Mouse (Mus musculus) forebrain, postnatal 0 days (tissue): Measurements from ENCODE around the gene Rtn1. TPM values are rescaled to one million over a fixed set of nuclear protein-coding genes. Genes with fewer than 3 reads are reported as not detected.

ENCODE experiments used
- ATAC-seq: fragments of 200-750 bp; cut with Nextera tagmentation; 2 replicates; pipeline ENCODE4 v1.8.0; 2017; ENCODE audit warnings: mild to moderate bottlenecking, moderate library complexity
- DNase-seq: peaks from one replicate; pipeline ENCODE4 v3.0.0-alpha.2; 2015
- H3K27ac ChIP-seq: fragments of 300-500 bp; sonication (generic); 2 replicates; pipeline ENCODE4 v1.5.1; 2014; ENCODE audit warnings: low read depth, mild to moderate bottlenecking, antibody characterized with exemption, low read length, moderate library complexity, mixed read lengths
- H3K27me3 ChIP-seq: fragments of 300-500 bp; sonication (generic); 2 replicates; pipeline ENCODE4 v1.6.1; 2014; ENCODE audit warnings: mild to moderate bottlenecking, low read length, mixed read lengths; ENCODE audit not compliant: insufficient read depth
- H3K36me3 ChIP-seq: fragments of 300-500 bp; sonication (generic); 2 replicates; pipeline ENCODE4 v1.6.1; 2014; ENCODE audit warnings: mild to moderate bottlenecking, moderate library complexity; ENCODE audit not compliant: insufficient read depth
- H3K4me1 ChIP-seq: fragments of 300-500 bp; sonication (generic); 2 replicates; pipeline ENCODE4 v1.6.1; 2014; ENCODE audit warnings: antibody characterized with exemption; ENCODE audit not compliant: insufficient read depth
- H3K4me2 ChIP-seq: fragments of 300-500 bp; sonication (generic); 2 replicates; pipeline ENCODE4 v1.6.1; 2014; ENCODE audit warnings: low read depth, mild to moderate bottlenecking, moderate library complexity
- H3K4me3 ChIP-seq: fragments of 300-500 bp; sonication (generic); 2 replicates; pipeline ENCODE4 v1.5.1; 2014; ENCODE audit warnings: low read depth, low read length, mixed read lengths
- H3K9ac ChIP-seq: fragments of 300-500 bp; sonication (generic); 2 replicates; pipeline ENCODE4 v1.6.1; 2014; ENCODE audit warnings: mild to moderate bottlenecking
- H3K9me3 ChIP-seq: fragments of 300-500 bp; sonication (generic); 2 replicates; pipeline ENCODE4 v1.6.1; 2016; ENCODE audit warnings: low read length
- CTCF ChIP-seq: sonication (generic); IDR thresholded peaks from 2 replicates; pipeline ENCODE4 v1.5.1; 2016; ENCODE audit warnings: antibody characterized with exemption, control low read depth, low read depth
- WGBS: fragments of 180-500 bp; shearing (Covaris S2); extraction: QIAGEN DNeasy Blood & Tissue Kit; methylation state at CpG from one replicate; pipeline ENCODE4 v1.1.7; 2014; 5-methylcytosine and 5-hydroxymethylcytosine counted together
- polyA plus RNA-seq: library from polyadenylated mRNA; unstranded; fragments of >200 nt; fragmentation: Nextera tagmentation; extraction: Ambion mirVana; gene quantifications from 2 replicates; pipeline ENCODE4 v1.2.1, GENCODE M21; 2015
- total RNA-seq: library from RNA; depleted of rRNA; stranded (reverse); fragments of >200 nt; gene quantifications from 2 replicates; pipeline ENCODE4 v1.2.3, GENCODE M21; 2014

Rtn1 gene
- total and polyA plus RNA-seq, 2 experiments from 2014 or later = 1,411 to 3,605 TPM

DNA sequence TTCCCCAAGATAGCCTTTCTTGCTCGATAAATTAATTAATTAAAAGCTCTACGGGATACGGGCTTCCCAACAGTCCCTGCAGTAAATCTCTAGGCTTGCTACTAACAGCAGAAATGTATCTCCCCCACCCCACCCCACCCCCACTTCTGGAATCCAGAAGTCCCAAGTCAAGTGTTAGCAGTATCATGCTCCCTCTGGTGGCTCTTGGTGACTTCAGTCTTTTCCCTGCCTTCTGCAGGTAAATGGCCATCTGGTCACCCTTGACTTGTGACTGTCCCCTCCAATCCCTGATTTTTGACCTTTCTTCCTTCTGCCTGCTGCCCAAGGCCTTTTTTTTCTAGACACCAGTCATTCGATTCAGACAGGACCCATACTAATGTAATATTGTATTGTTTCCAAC lies 23.4 kb upstream of the Rtn1 start:
- whole genome bisulfite sequencing = 87% methylated on average over 4 of the region's 4 CpGs
- no peak for DNase-seq
- H3K4me3 ChIP-seq = no peak overlapping the region
- no peak overlapping the region for H3K27ac ChIP-seq
- no peak for ATAC-seq
- no peaks in the 10 kb centered on the region for H3K36me3 ChIP-seq
- no peaks in the 10 kb centered on the region for H3K27me3 ChIP-seq
- H3K9me3 ChIP-seq = no peaks in the 10 kb centered on the region
- H3K4me1 ChIP-seq = peaks cover under 1% of the 10 kb centered on the region; the same call in 1 of the 2 replicates
- H3K9ac ChIP-seq = no peak overlapping the region
- H3K4me2 ChIP-seq = no peak overlapping the region
- peak; percentile 36 for TF ChIP-seq CTCF

DNA sequence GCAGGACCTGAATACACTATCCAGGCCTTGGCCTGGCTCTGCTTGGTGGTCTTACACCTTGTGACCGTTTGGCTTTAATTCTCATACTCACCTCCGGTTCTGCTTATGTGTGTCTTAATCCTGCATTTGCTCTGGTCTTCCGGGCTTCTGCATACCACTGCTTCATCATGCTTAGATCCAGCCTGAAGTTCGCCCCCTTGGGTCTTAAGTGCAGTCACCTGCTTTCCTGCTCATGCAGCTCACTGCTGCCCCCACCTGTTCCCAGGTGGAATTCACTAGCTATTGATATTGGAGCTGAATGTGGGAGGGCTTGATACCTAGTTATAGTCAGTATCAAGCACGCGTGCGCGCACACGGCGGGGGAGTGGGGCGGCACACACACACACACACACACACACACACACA lies 18.9 kb upstream of the Rtn1 start:
- WGBS = 19% methylated on average over 11 of the region's 11 CpGs
- Histone ChIP-seq H3K4me1 (no peaks in the 10 kb centered on the region), H3K4me2 (peak overlapping the region; percentile 29; the same call in 1 of the 2 replicates), H3K36me3 (no peaks in the 10 kb centered on the region), H3K9ac (no peak overlapping the region), H3K27ac (no peak overlapping the region), H3K4me3 (no peak overlapping the region), H3K9me3 (no peaks in the 10 kb centered on the region), H3K27me3 (no peaks in the 10 kb centered on the region)
- DNase-seq (peak; percentile 89), ATAC-seq (peak; percentile 94)
- peak; percentile 95 for TF ChIP-seq CTCF

DNA sequence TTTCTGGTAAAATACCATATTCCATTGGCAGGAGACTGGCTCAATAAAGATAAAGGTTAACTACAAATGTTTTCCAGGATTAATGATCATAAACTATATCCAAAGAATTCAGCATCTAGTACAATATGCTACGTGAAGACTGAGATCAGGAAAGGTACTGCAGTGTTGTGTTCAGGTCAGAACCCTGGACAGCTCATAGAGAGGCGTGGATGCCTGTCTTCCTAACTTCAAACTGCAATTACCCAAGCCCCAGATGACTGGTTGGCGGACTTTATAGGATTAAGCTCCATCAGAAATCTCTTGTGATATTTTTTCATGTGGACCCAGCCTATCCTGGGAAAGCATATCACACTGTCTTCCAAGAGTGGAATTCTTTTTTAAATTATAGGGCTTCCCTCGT lies 13.8 kb upstream of the Rtn1 start:
- Histone ChIP-seq H3K4me1 (no peaks in the 10 kb centered on the region), H3K9ac (no peak overlapping the region), H3K9me3 (no peaks in the 10 kb centered on the region), H3K27me3 (no peaks in the 10 kb centered on the region), H3K36me3 (no peaks in the 10 kb centered on the region), H3K27ac (no peak overlapping the region), H3K4me3 (no peak overlapping the region), H3K4me2 (no peak overlapping the region)
- WGBS = 60% methylated on average over 4 of the region's 4 CpGs
- TF ChIP-seq CTCF = no peak
- no peak for DNase-seq
- ATAC-seq = no peak

DNA sequence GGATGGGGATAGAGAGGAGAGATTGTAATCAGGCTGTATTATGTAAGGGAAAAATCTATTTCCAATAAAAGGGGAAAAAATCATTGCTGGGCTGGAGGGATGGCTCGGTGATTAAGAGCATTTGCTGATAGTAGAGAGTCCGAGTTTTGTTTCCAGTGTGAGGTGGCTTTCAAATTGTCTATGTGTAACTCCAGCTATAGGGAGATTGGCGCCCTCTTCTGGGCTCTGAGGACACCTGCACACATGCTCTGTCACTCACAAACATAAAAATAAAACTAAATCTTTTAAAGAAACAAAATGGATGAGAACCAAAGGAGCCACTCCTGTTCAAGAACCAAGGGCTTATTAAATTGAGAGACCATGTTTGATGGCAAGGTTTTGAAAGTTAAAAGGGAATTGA lies 8.9 kb upstream of the Rtn1 start:
- Histone ChIP-seq H3K4me3 (no peak overlapping the region), H3K9me3 (peaks cover 4% of the 10 kb centered on the region; the same call in 1 of the 2 replicates), H3K27me3 (no peaks in the 10 kb centered on the region), H3K9ac (no peak overlapping the region), H3K27ac (no peak overlapping the region), H3K36me3 (no peaks in the 10 kb centered on the region), H3K4me2 (no peak overlapping the region), H3K4me1 (no peaks in the 10 kb centered on the region)
- DNase-seq (peak; percentile 61), ATAC-seq (no peak)
- WGBS = 30% methylated on average over 3 of the region's 3 CpGs
- TF ChIP-seq CTCF = peak; percentile 64

DNA sequence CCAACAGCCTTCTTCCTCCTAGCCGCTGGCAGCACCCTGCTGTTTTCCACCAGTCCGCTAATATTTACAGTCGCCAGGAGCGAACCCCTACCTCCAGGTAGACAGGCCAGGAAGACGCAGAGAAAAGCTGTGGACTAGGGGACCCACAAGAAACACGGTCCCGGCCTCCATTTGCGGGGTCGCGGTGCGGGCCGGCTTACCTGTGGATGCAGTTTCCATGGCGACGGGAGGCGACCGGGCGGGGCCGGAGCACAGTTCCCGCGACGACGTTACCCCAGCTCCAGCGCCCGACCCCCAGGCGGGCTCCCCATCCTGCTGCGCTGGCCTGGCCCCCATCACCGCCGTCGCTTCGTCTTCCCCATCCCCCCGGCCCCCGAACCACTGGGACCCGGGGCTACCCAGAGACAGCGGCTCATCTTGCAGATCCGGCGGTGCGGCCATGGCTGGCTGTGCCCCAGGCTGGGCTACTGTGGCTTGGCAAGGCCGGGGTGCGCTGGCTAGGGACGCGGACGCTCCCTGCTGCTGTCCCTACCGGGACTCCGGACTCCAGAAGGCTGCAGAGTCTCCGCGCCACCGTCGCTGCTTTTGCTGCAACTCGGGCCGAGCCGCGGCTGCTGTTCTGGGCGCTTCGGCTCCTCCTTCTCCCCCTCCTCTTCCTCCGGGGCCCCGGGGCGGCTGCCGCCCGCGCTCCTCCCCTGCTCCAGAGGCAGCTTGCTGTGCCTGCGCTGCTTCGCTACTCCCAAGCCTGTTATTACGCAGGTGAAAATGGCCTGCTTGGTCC lies 553 bp downstream of the Rtn1 start:
- DNase-seq (peak; percentile 75), ATAC-seq (peak; percentile 85)
- peak overlapping the region; percentile 91 for H3K27ac ChIP-seq
- peaks cover 5% of the 10 kb centered on the region; the same call in 1 of the 2 replicates for H3K4me1 ChIP-seq
- H3K4me3 ChIP-seq = peak overlapping the region; percentile 89
- WGBS = 2% methylated on average over 59 of the region's 63 CpGs
- H3K27me3 ChIP-seq = no peaks in the 10 kb centered on the region
- no peak for TF ChIP-seq CTCF
- peak overlapping the region; percentile 75 for H3K4me2 ChIP-seq
- peak overlapping the region; percentile 87 for H3K9ac ChIP-seq
- H3K36me3 ChIP-seq = no peaks in the 10 kb centered on the region
- H3K9me3 ChIP-seq = no peaks in the 10 kb centered on the region

DNA sequence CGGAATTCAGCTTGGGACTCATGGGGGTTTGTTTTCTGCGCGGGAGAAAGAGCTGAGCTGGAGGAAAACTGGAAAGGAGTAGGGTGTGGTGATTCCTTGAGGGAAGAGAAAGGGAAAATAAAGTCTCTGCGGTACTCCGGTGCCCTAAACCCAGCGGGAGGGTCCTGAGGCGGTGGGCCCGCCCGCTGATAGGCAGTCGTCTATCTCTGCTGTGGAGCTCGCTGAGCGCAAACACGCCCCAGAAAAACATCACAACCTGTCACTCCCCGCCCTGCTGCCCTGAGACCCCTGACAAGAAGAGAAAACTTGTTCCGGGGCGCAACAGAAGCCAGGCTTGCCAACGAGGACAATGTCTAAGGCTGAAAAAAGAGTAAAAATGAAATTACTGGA lies 1.1 kb downstream of the Rtn1 start:
- peak overlapping the region; percentile 75 for H3K4me2 ChIP-seq
- peak overlapping the region; percentile 87 for H3K9ac ChIP-seq
- H3K27me3 ChIP-seq = no peaks in the 10 kb centered on the region
- peak overlapping the region; percentile 91 for H3K27ac ChIP-seq
- peaks cover 5% of the 10 kb centered on the region; the same call in 1 of the 2 replicates for H3K4me1 ChIP-seq
- peak overlapping the region; percentile 89 for H3K4me3 ChIP-seq
- no peaks in the 10 kb centered on the region for H3K36me3 ChIP-seq
- ATAC-seq = peak; percentile 50; the same call in 1 of the 2 replicates
- under 1% methylated on average over 17 of the region's 17 CpGs for WGBS
- TF ChIP-seq CTCF = no peak
- no peak for DNase-seq
- H3K9me3 ChIP-seq = no peaks in the 10 kb centered on the region

DNA sequence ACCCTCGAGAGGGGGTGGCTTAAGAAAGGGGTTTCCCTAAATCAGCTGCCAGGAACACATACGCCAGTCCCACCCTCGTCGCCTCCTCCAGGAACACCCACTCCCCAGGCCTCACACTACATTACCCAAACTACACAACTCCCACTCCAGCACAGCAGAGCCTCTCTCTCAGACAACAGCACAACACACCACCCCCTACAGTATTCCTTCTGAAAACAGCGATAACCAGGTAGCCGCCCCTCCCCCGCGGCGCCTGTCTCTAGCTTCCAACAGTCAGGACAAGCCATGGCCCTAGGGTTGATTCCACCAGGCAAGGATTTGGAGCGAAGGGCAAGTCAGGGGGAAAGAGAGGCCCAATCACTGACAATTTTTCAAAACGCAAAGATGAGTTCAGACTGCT lies 1.7 kb downstream of the Rtn1 start:
- no peaks in the 10 kb centered on the region for H3K36me3 ChIP-seq
- DNase-seq (peak; percentile 24), ATAC-seq (peak; percentile 38)
- H3K4me3 ChIP-seq = peak overlapping the region; percentile 89
- H3K27ac ChIP-seq = no peak overlapping the region
- peak overlapping the region; percentile 87; the same call in 1 of the 2 replicates for H3K9ac ChIP-seq
- no peaks in the 10 kb centered on the region for H3K9me3 ChIP-seq
- no peaks in the 10 kb centered on the region for H3K27me3 ChIP-seq
- H3K4me2 ChIP-seq = peak overlapping the region; percentile 75
- 10% methylated on average over 11 of the region's 11 CpGs for WGBS
- no peak; the same call in 1 of the 2 replicates for TF ChIP-seq CTCF
- peaks cover 5% of the 10 kb centered on the region; the same call in 1 of the 2 replicates for H3K4me1 ChIP-seq
